8 mouse cellular contexts compared by ENCODE assay signal in the genomic region with DNA sequence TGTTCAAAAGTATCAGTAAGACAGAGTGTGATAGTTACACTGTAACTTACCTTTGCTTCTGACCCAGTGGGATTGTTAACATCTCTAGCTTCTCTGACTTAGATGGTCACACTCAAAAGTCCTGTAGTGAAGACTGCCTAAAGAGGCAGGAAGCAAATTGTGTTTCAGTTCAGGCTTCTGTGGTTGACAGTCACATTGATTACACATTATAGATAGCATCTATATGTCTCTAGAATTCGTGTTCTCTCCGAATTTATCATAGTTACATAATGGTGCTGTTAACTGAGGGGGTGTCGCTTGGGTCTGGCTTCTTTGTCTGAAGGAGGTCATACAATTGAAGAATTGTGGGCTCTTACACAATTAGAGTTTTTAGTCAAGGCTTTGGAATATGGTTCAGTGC. TPM values are rescaled to one million over a fixed set of nuclear protein-coding genes. Genes with fewer than 3 reads are reported as not detected.
DNase-seq lines count a peak whose midpoint lies in the region; ATAC-seq lines count a peak whose summit lies in the region.
"Had no signal": no experiment of that assay in that cellular context is flagged by ENCODE, and none has a peak within 500 bp of the region (broad histone marks: within the 10 kb centered on the region; RNA-seq: fewer than 3 reads in every experiment).

No protein-coding gene starts in this region.

- ATAC-seq in neural tube, embryonic 11.5 days (ENCODE audit: insufficient read depth, low FRiP score, low TSS enrichment): no peak
- ATAC-seq in forebrain, embryonic 15.5 days (replicated peaks): no peak
- ATAC-seq in liver, embryonic 12.5 days: no peak

- DNase-seq in neural tube, embryonic 11.5 days (ENCODE audit: low spot score): no peak
- no peak for DNase-seq in neural tube, embryonic 10.5 days (ENCODE audit: extremely low spot score, low spot score)
- DNase-seq in spleen, postnatal 4 days (ENCODE audit: low spot score in 2 of 2): no peak
- DNase-seq in MN1 (ENCODE audit: low spot score): no peak
- no peak for DNase-seq in lung, postnatal 10 days
- DNase-seq: kidney, postnatal 25 days had no signal

- H3K27ac ChIP-seq in neural tube, embryonic 11.5 days (ENCODE audit: low read depth, low read length): no peak overlapping the region
- no peak overlapping the region for H3K27ac ChIP-seq in forebrain, embryonic 15.5 days (replicated peaks)
- 0 out of 2 replicates have a peak overlapping the region, but pooled peaks have one; percentile 96 for H3K27ac ChIP-seq in liver, embryonic 12.5 days

- no peaks in the 10 kb centered on the region for H3K9me3 ChIP-seq in neural tube, embryonic 11.5 days (ENCODE audit: control insufficient read depth, low read length)
- no peaks in the 10 kb centered on the region for H3K9me3 ChIP-seq in forebrain, embryonic 15.5 days
- H3K9me3 ChIP-seq in liver, embryonic 12.5 days (replicated peaks): no peaks in the 10 kb centered on the region

- no peaks in the 10 kb centered on the region for H3K36me3 ChIP-seq in neural tube, embryonic 11.5 days (ENCODE audit: control insufficient read depth, insufficient read depth, low read length)
- H3K36me3 ChIP-seq in forebrain, embryonic 15.5 days: peaks cover 16% of the 10 kb centered on the region
- peaks cover 47% of the 10 kb centered on the region for H3K36me3 ChIP-seq in liver, embryonic 12.5 days

- no peaks in the 10 kb centered on the region for H3K27me3 ChIP-seq in neural tube, embryonic 11.5 days (ENCODE audit: control insufficient read depth, insufficient read depth, low read length)
- no peaks in the 10 kb centered on the region for H3K27me3 ChIP-seq in forebrain, embryonic 15.5 days
- no peaks in the 10 kb centered on the region for H3K27me3 ChIP-seq in liver, embryonic 12.5 days (replicated peaks)

- WGBS in neural tube, embryonic 11.5 days: 52% methylated on average over 3 of the region's 3 CpGs
- 65% methylated on average over 3 of the region's 3 CpGs for WGBS in forebrain, embryonic 15.5 days
- 27% methylated on average over 3 of the region's 3 CpGs for WGBS in liver, embryonic 12.5 days (ENCODE audit: insufficient replicate concordance)

- H3K4me1 ChIP-seq in neural tube, embryonic 11.5 days (ENCODE audit: control insufficient read depth, insufficient read depth, low read length): peaks cover 21% of the 10 kb centered on the region
- H3K4me1 ChIP-seq in forebrain, embryonic 15.5 days: peaks cover 31% of the 10 kb centered on the region
- peaks cover 44% of the 10 kb centered on the region for H3K4me1 ChIP-seq in liver, embryonic 12.5 days

- H3K4me2 ChIP-seq in neural tube, embryonic 11.5 days (ENCODE audit: low read depth): peak overlapping the region; percentile 70
- H3K4me2 ChIP-seq in forebrain, embryonic 15.5 days (replicated peaks): peak overlapping the region; percentile 70
- H3K4me2 ChIP-seq in liver, embryonic 12.5 days: peak overlapping the region; percentile 89

- H3K4me3 ChIP-seq in neural tube, embryonic 11.5 days (ENCODE audit: low read depth, low read length): peak overlapping the region; percentile 65
- peak overlapping the region; percentile 91 for H3K4me3 ChIP-seq in forebrain, embryonic 15.5 days
- peak overlapping the region; percentile 100 for H3K4me3 ChIP-seq in liver, embryonic 12.5 days

- H3K9ac ChIP-seq in neural tube, embryonic 11.5 days (ENCODE audit: low read length): peak overlapping the region; percentile 42
- peak overlapping the region; percentile 97; the same call in 1 of the 2 replicates for H3K9ac ChIP-seq in forebrain, embryonic 15.5 days (replicated peaks)
- peak overlapping the region; percentile 99 for H3K9ac ChIP-seq in liver, embryonic 12.5 days

RNA-seq across cellular contexts. Expression of a gene that starts 1.5 kb away (rescaled TPM):
- polyA plus RNA-seq in neural tube, embryonic 11.5 days (2014; fragmentation: Nextera tagmentation; extraction: Ambion mirVana): 1.7 and 4.0 TPM in 2 replicates
- polyA plus RNA-seq in forebrain, embryonic 15.5 days (2015; fragmentation: Nextera tagmentation; extraction: Ambion mirVana): 3.8 and 4.2 TPM in 2 replicates
- polyA plus RNA-seq in liver, embryonic 12.5 days (2016; fragmentation: Nextera tagmentation; extraction: Ambion mirVana): 0.84 and 1.0 TPM in 2 replicates

RNA-seq across cellular contexts. Expression of a gene that starts 1.5 kb away (rescaled TPM):
- 527 and 585 TPM in 2 replicates for polyA plus RNA-seq in neural tube, embryonic 11.5 days (2014; fragmentation: Nextera tagmentation; extraction: Ambion mirVana)
- polyA plus RNA-seq in forebrain, embryonic 15.5 days (2015; fragmentation: Nextera tagmentation; extraction: Ambion mirVana): 311 and 322 TPM in 2 replicates
- polyA plus RNA-seq in liver, embryonic 12.5 days (2016; fragmentation: Nextera tagmentation; extraction: Ambion mirVana): 353 and 364 TPM in 2 replicates

RNA-seq across cellular contexts. Expression of a gene that starts 28.1 kb away (rescaled TPM):
- not detected in 2 replicates for polyA plus RNA-seq in neural tube, embryonic 11.5 days (2014; fragmentation: Nextera tagmentation; extraction: Ambion mirVana)
- polyA plus RNA-seq in forebrain, embryonic 15.5 days (2015; fragmentation: Nextera tagmentation; extraction: Ambion mirVana): 0.03 TPM in 1 of 2 replicates, not detected in the other
- not detected in 2 replicates for polyA plus RNA-seq in liver, embryonic 12.5 days (2016; fragmentation: Nextera tagmentation; extraction: Ambion mirVana)

RNA-seq across cellular contexts. Expression of a gene that starts 29.0 kb away (rescaled TPM):
- 2.7 and 3.1 TPM in 2 replicates for polyA plus RNA-seq in neural tube, embryonic 11.5 days (2014; fragmentation: Nextera tagmentation; extraction: Ambion mirVana)
- 1.8 and 1.9 TPM in 2 replicates for polyA plus RNA-seq in forebrain, embryonic 15.5 days (2015; fragmentation: Nextera tagmentation; extraction: Ambion mirVana)
- 1.4 and 1.6 TPM in 2 replicates for polyA plus RNA-seq in liver, embryonic 12.5 days (2016; fragmentation: Nextera tagmentation; extraction: Ambion mirVana)

RNA-seq across cellular contexts. Expression of a gene that starts 33.9 kb away (rescaled TPM):
- 453 and 468 TPM in 2 replicates for polyA plus RNA-seq in neural tube, embryonic 11.5 days (2014; fragmentation: Nextera tagmentation; extraction: Ambion mirVana)
- polyA plus RNA-seq in forebrain, embryonic 15.5 days (2015; fragmentation: Nextera tagmentation; extraction: Ambion mirVana): 330 and 368 TPM in 2 replicates
- 321 and 334 TPM in 2 replicates for polyA plus RNA-seq in liver, embryonic 12.5 days (2016; fragmentation: Nextera tagmentation; extraction: Ambion mirVana)

Comparison
In these comparisons a context has a peak if more than half of its experiments do, and no peak if none do; other contexts are left out.
1. H3K9ac ChIP-seq: peak in every context shown above with its lines; median percentile 99 in liver, embryonic 12.5 days; 97 in forebrain, embryonic 15.5 days; 42 in neural tube, embryonic 11.5 days.